Mouse (Mus musculus): ENCODE results near the gene Olig1.

DNA sequence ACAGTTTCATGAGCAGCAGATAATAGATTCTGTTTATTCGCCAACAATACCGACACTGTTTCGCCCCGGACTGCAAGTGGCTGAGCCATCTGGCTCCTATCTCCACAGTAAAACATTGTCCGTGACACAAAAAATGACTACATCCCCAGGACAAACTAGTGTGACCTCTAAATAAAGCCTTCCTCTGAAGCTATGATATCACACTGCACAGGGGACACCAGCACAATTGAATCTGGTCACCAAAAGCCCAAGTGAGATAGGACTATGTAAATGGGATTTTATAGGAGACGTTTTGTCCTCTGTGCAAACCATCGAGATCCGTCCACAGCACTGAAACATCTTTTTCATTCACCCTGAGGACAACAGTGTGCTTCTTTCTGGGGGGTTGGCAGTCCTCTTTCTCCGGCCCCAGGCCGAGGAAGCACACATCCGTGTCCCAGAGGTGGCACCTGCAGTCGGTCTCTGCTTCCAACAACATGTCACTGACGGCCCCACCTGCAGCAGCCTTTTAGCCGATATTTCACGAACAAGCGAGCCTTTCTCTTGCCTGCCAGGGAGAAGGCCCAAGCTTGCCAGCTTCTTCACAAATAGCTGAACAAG is 36.0 kb downstream of the Olig1 start:
- no peak for TF ChIP-seq CTCF (IDR thresholded peaks at IDR 0.05; ENCODE audit: low read depth)
- no peak for TF ChIP-seq EP300 (optimal IDR thresholded peaks at IDR 0.05)
